Mouse (Mus musculus) heart, postnatal 36 days (tissue): ENCODE results near the gene Rraga. TPM values are rescaled to one million over a fixed set of nuclear protein-coding genes. Genes with fewer than 3 reads are reported as not detected.

Experiments
- DNase-seq, 2 experiments: peaks; one replicate each; pipeline ENCODE4 v3.0.0; 2021 to 2022
- intact Hi-C: fragments of 180-260 bp; cut with DNase I; formaldehyde crosslinking; loops from one replicate; pipeline ENCODE4 v1.15.1; 2025
- total RNA-seq, 2 experiments: library from RNA; stranded (reverse); gene quantifications; 2 replicates each; pipeline ENCODE4 v1.2.3; 2021

Rraga gene
- total RNA-seq: 10 to 100 TPM; 56.5 to 58.4 TPM

DNA sequence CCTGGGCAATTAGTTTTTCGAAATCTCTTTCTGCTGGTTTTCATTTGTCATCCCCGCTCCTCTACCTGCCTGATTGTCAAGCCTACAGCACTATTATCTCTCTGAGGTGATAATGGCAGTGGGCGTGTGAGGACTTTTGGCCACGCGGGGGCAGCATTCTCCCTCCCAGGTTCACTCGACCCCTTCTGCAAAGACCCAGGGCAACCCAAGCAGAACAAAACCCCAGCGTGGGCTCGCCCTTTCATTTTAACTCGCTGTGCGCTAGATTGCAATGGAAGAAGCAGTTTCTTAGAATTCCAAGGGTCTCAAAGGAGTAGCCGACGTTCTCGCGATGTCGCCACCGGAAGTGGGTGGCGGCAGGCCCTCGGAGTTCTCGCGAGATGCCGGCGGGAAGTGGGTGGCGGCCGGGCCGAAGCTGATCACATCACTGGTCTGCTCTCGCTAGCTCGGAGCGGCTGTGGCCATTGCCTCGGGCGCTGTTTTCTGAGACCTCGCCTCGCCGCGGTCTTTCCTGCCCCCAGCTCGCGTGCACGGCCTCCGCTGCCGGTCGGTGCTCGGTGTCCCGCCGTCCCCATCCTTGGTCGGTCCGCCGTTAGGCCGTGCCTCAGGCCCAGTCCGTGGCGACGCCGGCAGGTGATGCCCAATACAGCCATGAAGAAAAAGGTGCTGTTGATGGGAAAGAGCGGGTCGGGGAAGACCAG lies at the start of gene Rraga:
TSS of gene Rraga (plus strand) at position 386 of the 701 bp plus-strand sequence.
- DNase-seq: peak; percentile 97 to 98
- intact Hi-C loops: loop anchor here (1.0 to 10.0 kb wide), 4 partner anchors 35 to 279 kb away; partner anchors contain the start of genes Dennd4c and Rps6

DNA sequence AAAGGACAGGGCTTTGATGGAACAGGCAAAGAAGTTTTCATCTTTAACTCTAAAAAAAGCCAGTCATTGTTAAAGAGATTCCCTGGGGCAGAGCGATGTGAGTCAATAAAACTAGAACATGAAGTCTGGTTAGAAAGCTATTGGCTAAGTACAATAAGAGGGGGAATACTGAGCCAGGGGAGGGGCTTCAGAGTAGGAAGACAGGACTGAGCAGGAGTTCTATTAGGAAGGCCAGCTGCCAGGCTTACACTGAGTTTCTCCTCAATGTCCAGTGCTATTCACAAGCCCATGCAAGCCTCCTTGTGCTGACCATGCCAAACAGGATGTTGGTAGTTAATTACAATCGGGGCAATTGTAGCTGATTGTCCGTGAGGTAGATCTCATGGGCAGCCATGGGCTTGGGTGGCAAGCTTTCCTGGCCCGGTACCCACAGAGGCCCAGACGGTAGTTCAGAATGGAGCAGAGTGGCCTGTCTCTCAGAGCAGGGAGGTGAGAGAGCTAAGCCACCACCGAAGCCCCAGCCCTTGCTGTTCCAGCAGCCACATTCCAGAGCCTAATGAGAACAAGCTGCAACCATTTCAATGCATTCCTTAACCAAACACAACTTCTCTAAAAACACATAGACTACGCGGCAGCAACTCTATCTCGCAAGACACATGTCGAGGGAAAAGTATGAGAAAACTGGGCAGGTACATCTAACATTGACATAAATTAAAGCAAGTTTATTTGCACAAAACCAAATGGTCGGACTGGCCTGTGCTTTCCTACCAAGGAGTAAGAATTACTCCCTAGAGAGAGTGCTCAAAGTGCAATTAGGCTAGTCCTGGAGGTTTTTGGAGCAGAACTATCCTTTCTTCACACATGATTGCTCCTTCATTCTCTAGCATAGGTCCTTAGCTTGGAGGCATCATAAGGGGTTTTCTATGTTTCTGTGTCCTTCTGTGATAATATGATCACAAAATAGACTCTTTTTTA lies 48.0 kb upstream of the Rraga start:
- intact Hi-C loops: no loop called here
- no peak for DNase-seq

DNA sequence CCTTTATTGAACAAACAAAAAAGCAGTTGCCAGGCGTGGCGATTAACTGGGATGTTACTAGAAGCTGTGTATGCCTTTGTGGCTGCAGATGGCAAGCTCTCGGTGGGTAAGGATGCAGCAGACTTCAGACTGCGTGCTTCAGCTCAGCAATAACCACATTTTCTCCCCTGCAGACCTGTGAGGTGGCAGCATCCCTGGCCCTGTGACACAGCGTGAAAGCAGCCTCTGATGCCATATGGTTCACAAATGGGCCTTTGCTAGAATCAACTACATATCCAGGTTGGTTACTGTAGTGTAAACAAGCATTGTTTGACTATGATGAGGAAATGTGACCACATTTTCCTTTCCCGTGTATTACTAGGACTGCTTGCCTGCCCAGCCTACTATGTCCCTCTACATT lies 46.3 kb upstream of the Rraga start:
- DNase-seq: no peak
- intact Hi-C loops: no loop called here

DNA sequence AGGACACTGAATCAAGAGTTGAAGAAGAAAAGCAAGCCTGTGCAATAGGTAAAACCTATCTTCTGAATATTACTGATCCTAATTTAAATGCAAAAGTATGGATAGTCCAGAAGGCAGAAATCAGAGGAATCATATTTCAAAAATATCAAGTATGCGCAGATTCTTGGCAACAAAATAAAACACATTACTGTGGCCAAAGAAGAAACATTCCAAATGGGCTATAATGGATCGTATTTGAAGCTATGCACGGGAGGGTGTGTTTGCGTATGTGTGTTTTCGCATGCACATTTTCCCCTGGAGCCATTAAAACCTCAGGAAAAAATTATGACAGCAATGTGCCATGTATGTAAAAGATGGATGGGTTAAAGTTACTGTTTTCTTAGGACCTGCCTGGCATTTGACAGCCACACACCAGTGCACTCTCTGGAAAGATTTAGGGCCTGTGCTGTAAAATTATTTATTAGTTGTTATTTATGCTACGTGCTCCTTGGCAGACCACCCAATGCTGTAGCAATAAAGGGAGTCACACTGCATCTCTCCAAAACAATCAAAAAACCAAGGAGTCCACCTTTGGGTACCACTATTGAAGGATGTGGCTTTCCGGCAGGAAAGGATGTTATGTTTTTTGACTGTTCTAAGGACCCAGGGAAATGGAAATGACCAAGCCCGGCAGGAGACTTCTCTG lies 41.9 kb upstream of the Rraga start:
- intact Hi-C loops: no loop called here

DNA sequence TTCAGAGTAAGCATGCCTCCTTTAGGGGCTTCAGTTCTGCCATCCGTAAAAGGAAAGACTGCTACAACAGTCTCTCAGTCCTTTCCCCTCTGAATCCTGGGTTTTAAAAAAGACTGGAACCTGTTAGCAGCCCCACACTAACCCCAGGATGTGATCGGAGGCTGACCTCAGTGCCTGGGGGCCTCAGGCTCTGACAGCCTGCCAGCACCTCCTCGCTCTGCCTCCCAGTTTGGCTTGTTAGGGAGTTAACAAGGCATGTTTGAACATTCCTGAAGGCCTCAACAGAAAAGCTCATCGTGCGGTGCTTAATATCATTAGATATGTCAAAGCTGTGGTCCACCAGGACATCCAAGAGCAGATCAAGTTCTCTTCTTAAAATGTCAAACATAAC lies 41.4 kb upstream of the Rraga start:
- intact Hi-C loops: no loop called here
- no peak for DNase-seq

More for the DNA sequence above, 41.9 kb upstream of the Rraga start:
- no peak for DNase-seq

DNA sequence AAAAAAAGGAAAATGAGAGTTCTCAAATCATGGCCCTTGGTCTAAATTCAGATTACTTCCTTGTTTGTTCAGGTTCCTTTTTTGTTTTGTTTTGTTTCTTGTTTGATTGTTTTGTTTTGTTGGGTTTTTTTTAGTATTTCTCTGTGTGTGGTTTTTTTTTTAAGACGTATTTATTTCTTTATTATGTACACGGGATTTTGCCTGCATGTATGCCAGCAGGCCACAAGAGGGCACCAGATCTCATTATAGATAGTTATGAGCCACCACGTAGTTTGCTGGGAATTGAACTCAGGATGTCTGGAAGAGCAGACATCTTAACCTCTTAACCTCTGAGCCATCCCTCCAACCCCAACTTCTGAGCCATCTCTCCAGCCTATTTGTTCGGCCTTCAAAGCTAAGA lies 37.5 kb upstream of the Rraga start:
- DNase-seq: peak; percentile 31 to 52
- intact Hi-C loops: loop anchor here (5.0 kb wide), 1 partner anchor 96 kb away; no protein-coding TSS in a partner anchor

DNA sequence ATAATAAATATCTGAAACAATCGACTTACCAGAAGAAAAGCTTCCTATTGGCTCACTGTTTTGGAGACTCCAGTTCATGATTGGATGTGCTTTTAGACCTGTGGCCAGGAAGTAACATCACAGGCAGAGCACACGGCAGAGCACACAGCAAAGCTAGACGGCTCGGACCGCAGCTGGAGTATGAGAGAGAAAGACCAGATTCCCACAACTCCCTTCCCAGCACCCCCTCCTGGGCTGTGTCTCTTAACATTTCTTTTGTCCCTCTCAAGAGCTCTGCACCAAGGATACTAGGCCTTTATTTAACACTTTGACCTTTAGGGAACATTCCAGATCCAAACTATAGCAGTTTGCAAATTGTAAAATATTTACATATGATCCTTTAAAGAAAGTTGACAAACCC lies 36.5 kb upstream of the Rraga start:
- intact Hi-C loops: loop anchor here (5.0 kb wide), 1 partner anchor 97 kb away; no protein-coding TSS in a partner anchor

DNA sequence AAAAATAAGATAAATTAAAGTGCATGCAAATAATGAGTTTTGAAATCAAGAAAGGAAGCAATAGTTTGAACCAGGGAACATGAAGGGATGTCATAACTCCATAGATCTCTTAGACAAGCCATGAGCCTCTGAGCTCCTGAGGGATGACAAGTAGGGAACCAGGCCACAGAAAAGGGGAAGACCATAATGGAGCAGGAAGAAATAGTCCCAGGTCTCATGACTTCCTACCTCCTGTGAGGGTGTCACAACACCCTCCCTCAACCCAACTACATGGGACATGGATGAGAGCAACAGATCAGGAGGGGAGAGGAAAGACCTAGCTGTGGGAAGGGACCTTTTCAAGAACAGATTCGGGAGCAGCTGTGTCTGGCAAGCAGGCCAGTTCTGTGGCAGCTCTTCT lies 33.9 kb upstream of the Rraga start:
- intact Hi-C loops: loop anchor here (5.0 to 10.0 kb wide), 2 partner anchors 154 to 497 kb away; no protein-coding TSS in a partner anchor
- no peak for DNase-seq

More for the DNA sequence above, 36.5 kb upstream of the Rraga start:
- DNase-seq: no peak

DNA sequence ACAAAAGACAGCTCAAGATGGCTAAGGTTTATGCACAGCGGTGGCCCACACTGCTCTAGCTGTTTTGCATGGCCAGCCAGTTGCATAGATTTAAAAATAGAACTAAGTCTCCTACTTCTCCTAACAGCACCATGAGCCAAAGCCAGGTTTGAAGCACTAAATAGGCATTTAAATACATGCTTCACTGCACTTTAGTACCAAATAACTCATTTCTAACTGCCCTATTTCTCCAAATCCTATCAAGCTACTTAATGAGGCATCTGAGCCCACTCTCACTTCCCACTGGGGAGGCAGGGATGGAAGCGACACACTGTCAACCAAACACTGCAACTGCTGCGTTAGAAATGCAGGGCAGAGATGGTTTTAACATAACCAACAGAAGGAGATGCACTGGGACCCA lies 31.5 kb upstream of the Rraga start:
- no peak for DNase-seq
- intact Hi-C loops: loop anchor here (5.0 to 10.0 kb wide), 2 partner anchors 157 to 499 kb away; no protein-coding TSS in a partner anchor

DNA sequence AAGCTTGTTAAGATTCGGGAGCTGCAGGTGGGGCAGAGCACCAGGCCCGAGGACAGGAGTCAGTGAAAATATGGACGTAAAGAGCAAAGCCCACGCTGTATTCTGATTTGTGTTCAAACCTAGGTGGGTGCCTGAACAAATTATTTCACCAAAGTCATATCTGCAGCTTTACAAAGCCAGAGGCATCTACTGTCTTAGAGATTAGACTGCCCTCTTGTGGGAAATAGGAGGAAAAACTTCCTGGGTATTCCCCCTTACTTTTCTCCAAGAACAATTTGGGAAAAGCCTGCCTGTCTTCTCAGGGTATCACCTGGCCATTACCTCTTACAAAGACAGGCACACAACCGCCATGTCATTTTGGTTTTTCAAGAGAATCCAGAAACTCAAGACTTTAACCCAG lies 29.9 kb upstream of the Rraga start:
- intact Hi-C loops: loop anchor here (10.0 kb wide), 1 partner anchor 501 kb away; no protein-coding TSS in a partner anchor
- DNase-seq: peak in 1 of 2 experiments; percentile 8

DNA sequence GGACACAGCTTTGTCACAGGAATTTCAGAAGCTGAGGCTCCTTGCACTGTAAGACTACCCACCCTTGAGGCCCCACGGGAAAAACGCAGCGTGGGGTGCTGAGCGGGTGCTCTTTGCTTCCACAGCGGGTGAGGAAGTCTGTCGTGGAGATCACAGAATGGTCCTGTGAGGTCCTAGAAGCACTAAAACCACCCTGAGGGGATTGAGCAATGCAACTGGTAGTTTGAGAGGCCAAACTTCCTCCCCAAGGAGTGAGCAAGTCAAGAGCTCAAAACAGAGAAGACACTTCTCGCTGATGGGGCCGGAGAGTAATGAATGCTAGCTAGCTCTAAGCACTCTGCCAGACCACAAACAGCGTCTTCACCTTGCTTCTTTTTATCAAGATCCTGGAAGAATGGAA lies 27.1 kb upstream of the Rraga start:
- intact Hi-C loops: loop anchor here (10.0 kb wide), 1 partner anchor 504 kb away; no protein-coding TSS in a partner anchor
- no peak for DNase-seq

DNA sequence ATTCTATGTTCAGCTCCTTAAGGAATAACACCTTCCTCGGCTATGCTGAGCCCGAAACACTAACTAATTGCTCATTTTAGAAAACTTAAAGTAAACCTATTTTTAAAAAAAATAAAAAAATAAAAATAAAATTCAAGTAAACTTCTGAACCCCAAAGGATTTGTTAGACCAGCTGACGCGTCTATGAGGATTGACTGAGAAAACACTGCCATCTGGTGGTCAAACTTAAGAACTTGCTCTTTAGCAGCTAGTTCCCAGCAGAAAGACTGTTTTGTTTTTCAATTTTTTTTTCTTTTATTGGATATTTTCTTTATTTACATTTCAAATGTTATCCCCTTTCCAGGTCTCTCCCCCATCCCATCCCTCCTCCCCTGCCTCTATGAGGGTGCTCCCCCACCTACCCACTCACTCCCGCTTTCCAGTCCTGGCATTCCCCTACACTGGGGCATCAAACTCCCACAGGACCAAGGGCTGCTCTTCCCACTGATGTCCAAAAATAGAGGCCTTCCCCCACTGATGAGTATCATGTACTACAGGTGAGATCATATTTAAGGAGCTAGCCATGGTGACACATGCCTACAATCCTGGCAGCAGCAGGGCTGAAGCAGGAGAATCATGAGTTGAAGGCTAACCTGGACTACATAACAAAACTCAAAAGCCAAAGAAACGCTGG lies 20.3 kb upstream of the Rraga start:
- intact Hi-C loops: loop anchor here (1.0 to 10.0 kb wide), 3 partner anchors 623 to 1150 kb away; no protein-coding TSS in a partner anchor
- DNase-seq: no peak

DNA sequence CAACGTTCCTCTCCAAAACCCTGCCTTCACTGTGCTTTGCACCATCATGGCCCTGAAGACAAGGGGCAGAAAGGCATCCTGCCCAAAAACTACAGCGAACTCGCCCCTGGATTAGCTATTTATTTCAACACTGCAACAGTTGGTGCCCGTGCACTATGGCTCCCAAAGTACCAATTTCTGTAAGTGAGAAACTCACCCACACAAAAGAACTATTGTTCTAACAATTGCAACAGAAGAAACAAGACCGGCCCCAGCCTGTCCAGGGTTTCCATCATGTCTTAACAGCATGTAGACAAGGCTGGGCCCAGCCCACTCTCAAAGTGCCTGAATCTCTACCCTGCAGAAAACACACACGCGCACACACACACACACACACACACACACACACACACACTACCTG lies 18.1 kb upstream of the Rraga start:
- DNase-seq: no peak
- intact Hi-C loops: loop anchor here (5.0 to 10.0 kb wide), 2 partner anchors 625 to 1153 kb away; no protein-coding TSS in a partner anchor

DNA sequence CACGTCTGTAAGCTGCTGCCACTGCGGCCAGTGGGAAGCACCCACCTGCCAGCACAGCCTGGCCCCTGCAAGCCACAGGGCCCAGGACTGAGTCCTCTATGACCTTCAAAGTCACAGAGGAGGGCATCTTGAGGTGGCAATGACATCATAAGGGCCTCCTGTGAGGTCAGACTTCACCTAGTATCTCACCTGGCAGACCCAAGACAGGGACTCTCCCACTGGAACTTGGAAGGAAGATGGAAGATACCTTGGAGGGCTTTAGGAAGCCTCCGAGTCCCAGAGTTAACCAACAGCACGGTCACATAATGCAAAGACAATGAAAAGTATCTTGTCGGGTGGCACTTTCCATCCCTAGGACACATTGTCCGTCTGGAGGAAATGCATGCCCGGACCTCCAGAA lies 17.2 kb upstream of the Rraga start, which contains the start of gene Saxo1:
TSS of gene Saxo1 (minus strand) at position 101 of the 400 bp plus-strand sequence.
- intact Hi-C loops: loop anchor here (5.0 to 10.0 kb wide), 2 partner anchors 626 to 1153 kb away; no protein-coding TSS in a partner anchor
- DNase-seq: no peak

DNA sequence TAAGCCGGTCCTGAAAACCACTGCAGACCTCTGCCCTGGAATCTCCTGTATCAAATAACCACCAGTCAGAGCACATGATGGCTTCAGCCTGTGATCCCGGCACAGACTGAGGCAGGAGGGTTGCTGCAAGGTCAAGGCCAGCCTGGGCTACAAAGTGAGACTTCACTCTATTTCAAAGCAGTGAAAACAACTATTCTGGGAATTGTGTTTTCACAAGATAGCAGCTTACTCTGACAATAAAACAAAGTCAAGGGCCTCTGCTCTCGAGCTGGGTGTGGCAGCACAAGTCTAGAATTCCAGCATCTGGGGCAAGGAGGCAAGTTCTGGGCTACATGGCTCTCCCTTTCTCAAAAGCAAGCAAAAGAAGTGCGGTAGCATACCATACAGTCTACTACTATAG lies 16.5 kb upstream of the Rraga start:
- intact Hi-C loops: loop anchor here (5.0 to 10.0 kb wide), 2 partner anchors 627 to 1154 kb away; no protein-coding TSS in a partner anchor
- DNase-seq: no peak

DNA sequence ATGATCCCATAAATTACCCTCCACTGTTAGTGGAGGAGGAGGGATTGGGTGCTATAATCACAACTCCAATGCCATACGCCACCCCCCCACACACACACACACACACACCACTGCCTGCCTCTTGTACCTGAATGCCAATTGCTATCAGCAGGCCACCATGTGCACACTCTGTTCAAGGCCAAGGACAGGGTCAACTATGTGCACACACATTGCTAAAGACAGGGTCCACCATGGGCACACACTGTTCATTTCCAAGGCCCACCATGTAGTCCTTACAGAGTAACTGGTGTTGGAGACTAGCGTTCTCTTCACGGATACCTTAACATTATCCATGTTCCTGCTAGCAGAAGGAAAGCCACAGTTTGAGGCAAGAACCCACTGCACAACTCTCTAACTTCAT lies 14.4 kb upstream of the Rraga start:
- DNase-seq: no peak
- intact Hi-C loops: no loop called here

DNA sequence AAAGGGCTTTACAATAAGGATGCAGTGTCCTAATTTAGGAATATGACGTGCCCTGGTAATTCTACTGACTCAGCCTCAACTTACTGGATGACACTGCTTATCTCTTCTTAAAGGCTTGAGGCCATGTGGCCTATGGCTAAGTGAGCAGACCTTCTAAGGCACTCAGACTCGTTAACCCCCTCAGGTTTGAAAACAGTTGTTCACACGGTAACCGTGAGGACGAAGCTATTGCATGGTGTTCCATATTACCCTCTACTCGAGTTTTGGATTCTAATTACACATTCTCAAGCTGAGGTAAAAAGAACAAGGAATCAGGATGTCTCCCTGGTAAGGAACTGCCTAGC lies 557 bp upstream of the Rraga start:
- peak in 1 of 2 experiments; percentile 5 for DNase-seq
- intact Hi-C loops: loop anchor here (1.0 to 10.0 kb wide), 4 partner anchors 36 to 280 kb away; partner anchors contain the start of genes Dennd4c and Rps6

DNA sequence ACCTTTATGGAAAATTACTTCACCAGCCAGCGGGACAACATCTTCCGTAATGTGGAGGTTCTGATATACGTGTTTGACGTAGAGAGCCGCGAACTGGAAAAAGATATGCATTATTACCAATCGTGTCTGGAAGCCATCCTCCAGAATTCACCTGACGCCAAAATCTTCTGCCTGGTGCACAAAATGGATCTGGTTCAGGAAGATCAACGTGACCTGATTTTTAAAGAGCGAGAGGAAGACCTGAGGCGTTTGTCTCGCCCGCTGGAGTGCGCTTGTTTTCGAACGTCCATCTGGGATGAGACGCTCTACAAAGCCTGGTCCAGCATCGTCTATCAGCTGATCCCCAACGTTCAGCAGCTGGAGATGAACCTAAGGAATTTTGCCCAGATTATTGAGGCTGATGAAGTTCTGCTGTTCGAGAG lies 663 bp downstream of the Rraga start:
- intact Hi-C loops: loop anchor here (5.0 to 10.0 kb wide), 2 partner anchors 171 to 279 kb away; partner anchors contain the start of genes Dennd4c and Rps6
- DNase-seq: peak; percentile 6 to 17

DNA sequence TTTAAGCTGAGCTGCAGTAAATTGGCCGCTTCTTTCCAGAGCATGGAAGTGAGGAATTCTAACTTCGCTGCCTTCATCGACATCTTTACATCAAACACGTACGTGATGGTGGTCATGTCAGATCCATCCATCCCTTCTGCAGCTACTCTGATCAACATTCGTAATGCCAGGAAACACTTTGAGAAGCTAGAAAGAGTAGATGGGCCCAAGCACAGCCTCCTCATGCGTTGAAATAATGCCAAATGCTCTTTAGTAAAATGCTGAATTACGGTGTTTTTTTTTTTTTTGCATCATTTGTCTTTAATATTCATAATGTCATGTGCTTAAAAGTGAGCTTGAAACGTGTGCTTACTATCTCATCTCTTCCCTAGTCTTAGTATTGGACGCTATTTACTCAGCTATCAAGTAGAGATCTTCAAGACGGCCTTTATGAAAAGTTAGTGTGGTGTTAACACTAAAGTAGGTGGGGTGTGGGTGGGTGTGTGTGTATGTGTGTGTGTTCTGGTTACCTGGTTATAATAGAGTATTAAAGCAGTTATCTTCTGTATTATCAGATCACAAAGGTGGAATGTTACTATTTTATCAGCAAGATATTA lies 1.3 kb downstream of the Rraga start:
- intact Hi-C loops: loop anchor here (5.0 to 10.0 kb wide), 2 partner anchors 171 to 278 kb away; partner anchors contain the start of genes Dennd4c and Rps6
- DNase-seq: no peak
